Mouse (Mus musculus) bone marrow, adult 2 months (tissue): ENCODE data around the gene Atp5d.

Experiments used
- CTCF ChIP-seq: fragments of 200-500 bp; IDR thresholded peaks from 2 replicates; pipeline ENCODE4 v1.5.1; 2011; ENCODE audit warnings: low read length, control low read depth; ENCODE audit not compliant: control insufficient read depth, insufficient read depth
- POLR2A ChIP-seq: fragments of 200-500 bp; IDR thresholded peaks from 2 replicates; pipeline ENCODE4 v1.6.1; 2011; ENCODE audit warnings: low read depth, mild to moderate bottlenecking, control low read depth, low read length, borderline replicate concordance; ENCODE audit not compliant: control insufficient read depth

DNA sequence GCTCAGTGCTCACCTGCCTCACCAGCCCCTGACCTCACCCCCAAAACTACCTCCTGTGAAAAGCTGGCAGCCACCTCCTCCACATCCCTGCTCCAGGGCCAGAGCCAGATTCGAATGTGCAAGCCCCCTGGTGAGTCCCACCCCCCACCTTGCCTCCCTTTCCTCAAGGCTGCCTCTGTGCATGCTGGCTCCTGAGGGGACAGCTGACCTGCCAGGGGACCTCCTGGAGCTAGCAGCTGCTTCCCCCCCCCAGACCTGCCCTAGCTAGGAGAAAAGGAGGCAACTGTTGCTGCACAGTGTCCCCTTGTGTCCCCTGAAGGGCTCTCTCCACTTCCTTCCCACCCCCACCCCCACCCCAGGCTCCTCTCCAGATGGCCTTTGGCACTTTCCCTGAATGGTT lies 16.8 kb downstream of the Atp5d start:
- TF ChIP-seq CTCF (no peak), POLR2A (no peak)
